Mouse (Mus musculus) E14TG2a.4 (cell line): ENCODE data around the gene Fbxl2.

Experiments
- CTCF ChIP-seq: conservative IDR thresholded peaks from 2 replicates; pipeline ENCODE4 v1.5.1; 2014; ENCODE audit warnings: low read length
- NANOG ChIP-seq: IDR thresholded peaks from 2 replicates; pipeline ENCODE4 v1.6.1; 2014; ENCODE audit warnings: borderline replicate concordance, low read length, mixed read lengths
- POU5F1 ChIP-seq: IDR thresholded peaks from 2 replicates; pipeline ENCODE4 v1.6.1; 2014; ENCODE audit warnings: low read length, borderline replicate concordance

DNA sequence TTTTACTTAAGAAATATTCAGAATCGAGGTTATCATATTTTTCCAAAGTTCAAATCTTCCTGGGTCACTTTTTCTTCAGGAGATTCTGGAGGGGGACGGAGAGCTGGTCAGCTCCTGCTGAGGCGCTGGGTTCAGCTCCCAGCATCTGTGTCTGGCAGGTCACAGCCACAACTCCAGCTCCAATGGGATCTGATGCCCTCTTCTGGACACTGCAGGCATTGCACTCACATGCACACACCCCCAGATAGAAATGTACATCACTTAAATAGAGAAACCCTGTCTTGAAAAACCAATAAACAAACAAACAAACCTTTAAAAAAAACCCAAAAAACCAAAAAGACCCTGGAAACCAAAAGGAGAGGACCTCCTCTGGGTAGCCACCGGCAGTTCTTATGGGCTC is 30.3 kb downstream of the Fbxl2 start:
- TF ChIP-seq CTCF (peak; percentile 81), POU5F1 (no peak), NANOG (no peak)
